Mouse (Mus musculus) induced T-regulatory cell, adult 2 months (primary cell): ENCODE data around the gene Igdcc3.

Experiments
- DNase-seq: peaks from one replicate; pipeline ENCODE4 v3.0.0-alpha.2; 2012; ENCODE audit warnings: low read depth

The Igdcc3 gene

DNA sequence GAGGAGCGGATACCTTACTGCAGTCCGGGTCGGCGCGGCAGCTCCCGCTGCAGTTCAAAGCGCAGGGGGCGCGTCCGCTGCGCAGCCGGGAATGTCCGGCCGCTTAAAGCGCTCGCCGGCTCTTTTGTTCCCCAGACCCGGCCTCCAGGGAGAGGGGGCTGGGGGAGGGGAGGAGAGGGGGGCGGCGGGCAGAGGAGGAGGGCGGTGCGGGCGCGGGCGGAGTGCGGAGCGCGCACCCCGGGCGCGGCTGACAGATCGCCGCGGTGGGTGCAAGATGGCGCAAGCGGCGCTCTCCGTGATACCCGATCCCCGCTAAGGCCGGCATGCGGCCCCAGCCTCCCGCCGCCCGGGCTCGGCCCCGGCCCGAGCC, at the start of gene Igdcc3:
Gene Igdcc3, plus strand, starts transcription at position 254 of the 370 bp plus-strand sequence.
- DNase-seq, result no peak

DNA sequence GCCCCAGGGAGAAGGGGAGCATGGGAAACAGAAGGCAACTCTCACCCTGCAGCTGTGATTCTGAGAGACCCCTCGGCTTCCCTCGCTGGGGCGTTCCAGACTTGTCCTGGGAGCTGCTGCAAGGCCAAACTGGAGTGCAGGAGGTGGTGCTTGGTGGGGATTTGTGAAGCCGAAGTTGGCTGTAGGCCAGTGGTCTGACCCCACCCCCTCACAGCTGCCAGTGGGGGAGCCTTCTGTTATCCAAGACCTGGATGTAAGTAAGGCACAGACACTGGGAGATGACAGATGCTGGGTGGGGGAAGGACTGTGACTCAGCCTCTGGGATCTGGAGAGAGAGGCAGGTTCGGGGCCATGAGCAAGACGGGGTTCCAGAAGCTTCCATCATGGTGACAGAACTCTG, 46.8 kb upstream of the Igdcc3 start:
- no peak for DNase-seq

DNA sequence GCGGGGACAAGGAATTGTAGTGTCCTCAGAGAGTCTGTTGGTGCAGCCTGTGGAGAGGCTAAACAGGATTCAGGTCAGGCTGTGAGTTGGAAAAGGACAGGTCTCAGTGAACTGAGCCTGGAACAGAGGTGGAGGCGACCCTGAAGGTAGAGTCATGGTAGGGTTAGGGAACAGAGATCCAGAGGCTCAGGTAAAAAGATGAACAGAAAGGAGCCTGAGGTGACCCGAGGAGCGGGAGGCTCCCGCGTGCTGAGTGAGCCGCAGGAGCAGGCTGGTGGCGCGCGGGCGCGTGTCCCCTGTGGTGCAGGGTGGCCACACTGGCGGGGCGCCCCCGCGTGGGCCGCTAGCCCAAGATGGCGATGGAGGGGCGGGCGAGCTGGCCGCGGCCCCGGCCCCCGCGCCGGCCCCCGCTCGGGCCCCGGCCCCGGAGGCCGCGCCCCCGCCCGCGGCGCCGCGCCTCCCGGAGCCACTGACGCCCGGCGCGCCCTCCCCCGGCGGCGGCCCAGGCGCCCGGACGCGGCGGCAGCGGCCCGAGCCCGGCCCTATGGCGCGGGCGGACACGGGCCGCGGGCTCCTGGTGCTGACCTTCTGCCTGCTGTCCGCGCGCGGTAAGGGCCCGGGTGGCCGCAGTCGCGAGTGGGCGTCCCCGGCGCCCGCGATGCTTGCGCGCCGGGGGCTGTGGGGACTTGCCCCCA, 39.9 kb upstream of the Igdcc3 start, which contains the start of gene Igdcc4:
Gene Igdcc4, plus strand, starts transcription at position 496 of the 695 bp plus-strand sequence.
- no peak for DNase-seq

DNA sequence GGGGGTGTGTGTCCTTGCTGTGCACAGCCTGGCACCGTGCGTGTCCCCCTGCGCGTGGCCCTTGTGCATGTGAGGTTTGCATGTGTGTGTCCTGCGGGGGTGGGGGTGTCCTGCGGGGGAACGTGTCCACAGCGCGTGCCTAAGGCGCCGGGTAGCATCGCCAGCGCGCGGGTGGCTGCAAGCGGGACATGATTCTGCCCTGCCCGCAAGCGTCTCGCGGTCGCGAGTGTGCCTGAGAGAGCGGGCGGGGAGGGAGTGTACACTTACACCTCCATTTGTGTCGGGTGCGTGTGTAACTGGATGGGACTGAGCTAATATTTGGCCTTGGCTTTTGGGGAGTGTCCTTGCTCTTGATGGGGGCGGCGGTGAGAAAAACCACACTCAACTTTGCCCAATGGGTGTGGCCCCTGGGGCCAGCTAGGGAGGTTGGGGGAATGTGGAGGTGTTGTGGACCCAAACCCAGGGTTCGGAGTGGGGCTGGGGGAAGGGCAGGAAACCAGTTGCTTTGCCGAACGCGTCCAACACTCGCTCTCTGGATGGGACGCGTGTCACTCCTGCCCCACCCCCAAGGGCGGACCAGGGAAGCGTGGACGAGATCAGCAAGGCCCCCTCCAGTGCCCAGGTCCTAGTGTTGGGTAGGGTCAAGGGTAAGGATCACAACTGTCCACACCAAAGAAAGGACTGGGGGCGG, 39.2 kb upstream of the Igdcc3 start:
- no peak for DNase-seq

DNA sequence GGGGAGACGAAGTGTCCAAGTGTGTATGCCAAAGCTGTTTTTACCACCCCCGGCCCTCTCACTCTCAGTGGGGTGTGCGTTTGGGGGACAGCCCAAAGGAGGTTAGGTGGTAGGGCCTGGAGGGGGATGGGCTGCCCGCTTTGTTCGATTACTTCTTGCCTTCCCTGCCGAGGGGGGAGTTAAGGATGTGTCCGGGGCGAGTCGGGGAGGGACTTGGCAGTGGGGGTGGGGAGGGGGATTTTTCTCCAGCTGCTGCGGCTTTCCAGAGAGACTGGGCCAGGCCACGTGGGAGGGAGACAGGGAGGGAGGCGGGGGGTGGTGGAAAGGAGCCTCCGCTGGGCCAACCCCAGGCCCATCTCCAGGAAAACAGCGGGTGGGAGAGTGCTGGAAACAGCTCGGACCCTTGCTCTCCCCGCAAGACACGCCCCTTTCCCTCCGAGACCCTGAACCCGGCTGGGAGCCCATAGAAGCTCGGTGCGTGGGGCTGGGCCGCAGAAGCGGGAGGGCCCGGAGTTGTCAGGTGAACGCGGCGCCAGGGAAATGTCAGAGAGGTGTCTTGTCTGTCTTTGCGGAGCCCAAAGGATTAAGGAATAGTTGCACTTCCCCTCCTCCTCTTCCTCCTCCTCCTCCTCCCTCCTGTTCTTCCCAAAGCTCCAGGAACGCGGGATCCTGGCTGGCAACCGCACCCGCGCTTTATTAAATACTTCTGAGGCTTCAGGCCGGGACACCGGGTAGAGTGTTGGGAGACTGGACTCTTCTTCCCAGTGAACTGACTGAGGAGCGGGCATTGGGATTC, 38.4 kb upstream of the Igdcc3 start:
- DNase-seq, result no peak

DNA sequence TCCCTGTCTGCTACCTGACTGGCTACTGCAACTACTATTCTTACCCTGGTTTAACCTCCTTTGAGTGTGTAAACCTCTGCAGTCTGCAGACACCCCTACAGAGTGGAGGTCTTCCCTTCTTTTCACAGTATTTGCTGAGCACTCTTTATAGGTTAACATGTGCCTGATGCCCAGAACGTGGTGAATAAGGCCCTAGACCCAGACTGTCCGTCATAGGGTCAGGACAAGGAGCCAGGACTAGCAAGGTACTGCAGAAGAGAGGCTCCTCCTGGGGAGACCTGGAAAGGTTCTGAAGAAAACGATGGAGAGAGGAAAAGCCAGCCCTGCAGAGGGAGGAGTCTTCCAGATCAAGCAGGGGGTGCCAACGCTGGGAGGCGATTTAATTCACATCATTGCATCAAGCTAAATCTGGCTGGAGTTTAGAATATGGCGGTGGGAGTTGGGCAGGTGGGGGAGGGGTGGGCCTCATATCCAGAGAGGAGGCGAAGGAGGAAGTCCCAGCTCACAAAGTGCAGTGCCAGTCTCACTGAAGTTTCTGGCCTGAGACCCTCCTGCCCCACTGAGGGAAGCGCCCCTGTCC, 37.7 kb upstream of the Igdcc3 start:
- no peak for DNase-seq

DNA sequence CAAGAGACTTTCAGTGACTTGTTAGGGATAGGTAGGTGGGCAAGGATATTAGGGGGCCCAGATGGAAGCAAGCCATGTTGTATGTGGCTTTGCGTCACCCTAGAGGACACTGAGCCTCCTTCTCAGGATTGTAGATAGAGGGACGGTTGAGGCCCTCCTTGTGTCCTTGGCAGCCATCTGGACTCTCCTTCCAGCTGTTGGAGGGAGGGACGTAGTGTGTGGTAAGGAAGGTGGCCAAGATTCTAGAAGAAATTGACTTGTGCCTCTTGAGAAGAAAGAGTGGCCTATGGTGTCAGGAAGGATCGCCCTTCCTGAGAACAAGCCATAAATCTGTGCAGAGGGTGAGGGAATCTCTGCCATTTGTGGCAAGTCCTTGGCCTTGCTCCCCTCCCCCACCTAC, 34.2 kb upstream of the Igdcc3 start:
- no peak for DNase-seq

DNA sequence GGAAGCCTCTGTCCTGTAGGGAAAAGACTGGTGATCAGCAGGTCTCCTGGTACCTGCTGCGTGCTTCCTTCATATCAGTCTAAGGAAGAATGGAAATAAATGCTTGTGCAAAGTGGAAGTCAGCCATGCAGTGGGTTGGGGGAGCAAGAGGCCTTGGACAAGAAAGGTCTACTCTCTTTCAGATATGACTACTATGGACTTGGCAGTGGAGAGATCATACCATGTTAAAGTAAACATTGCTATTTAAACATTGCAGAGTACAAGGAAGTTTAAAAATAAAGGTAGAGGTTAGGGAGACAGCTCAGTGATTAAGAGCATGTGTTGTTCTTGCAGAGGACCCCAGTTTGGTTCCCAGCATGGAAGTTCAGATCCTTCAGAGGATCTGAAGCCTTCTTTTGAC, 33.1 kb upstream of the Igdcc3 start:
- no peak for DNase-seq

DNA sequence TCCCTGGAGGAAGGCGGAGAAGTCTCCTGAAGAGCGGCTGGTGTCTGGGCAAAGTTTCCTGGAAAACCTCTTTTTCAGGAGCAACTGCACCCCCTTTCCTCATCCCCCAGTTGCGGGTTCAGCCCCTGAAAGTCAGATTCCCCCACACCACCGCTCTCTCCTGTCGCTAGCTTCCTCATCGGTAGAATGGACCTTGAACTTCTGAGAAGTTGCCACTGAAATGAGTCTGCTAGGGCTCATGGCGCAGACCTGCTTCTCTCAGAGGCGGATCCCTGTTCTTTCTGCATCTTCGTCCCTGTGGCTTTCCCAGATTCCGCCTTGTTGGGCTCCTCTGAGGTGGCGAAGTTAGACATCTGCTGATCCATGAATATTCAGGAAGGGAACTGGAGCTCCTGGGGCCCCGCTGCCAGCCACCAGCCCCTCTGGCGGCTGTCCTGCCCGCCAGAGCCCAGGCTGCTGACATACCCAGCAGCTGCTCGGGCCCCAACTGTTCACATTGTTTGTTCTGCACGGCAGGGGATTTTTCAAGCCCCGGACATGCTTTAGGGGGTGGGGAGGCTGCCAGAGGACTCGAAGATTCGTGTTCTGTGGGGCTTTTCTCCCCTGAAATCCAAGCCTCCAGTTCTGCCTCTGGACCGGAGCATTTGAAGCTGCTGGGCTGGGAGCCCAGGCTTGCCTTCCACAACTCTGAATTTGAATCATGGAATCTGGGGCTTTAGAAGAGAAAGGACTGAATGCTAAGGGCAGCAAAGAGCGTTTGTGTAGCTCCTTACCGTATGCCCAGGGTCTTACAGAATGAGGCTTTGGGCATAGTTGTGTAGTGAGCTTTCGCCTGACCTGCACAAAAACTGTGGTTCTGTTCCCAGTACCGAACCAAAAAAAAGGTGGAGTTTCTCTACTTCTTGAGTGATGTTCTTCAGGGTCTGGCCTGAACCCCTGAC, 31.6 kb upstream of the Igdcc3 start:
- DNase-seq, result no peak

DNA sequence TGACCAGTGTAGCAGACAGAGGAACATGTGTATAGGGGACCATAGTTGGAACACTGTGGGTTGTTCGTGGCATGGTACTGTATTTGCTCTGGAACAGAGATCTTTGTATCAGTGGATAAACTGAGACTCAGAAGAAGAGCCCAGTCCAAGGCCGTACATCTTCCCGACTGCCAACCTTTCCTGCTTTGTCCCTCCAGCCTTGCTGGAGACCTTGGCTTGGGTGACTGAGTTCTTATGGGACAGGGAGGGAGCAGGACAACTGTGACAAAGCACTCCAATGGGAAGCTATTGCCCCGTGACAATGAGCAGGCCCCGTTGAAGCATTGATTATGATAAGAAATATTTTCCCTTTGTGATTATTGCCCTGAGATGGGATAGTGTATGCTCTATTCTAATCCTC, 29.3 kb upstream of the Igdcc3 start:
- DNase-seq, result no peak

DNA sequence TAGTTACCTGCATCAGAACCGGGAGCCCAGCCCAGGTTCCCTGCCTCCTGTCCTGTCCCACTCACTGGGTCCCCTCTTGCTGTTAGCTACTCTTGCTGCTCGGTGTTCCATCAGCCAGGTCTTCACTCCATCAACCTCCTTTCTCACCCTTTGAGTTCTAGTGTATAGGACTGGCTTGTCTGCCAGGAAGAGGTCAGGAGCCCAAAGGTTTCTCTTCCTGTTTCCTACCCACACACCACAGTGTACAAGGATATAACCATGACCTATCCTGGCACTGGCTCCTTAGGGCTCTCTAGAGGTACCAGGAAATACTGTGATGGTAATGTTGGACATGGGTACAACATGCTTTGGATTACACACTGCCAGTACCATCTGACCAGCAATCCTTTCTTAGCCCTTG, 27.3 kb upstream of the Igdcc3 start:
- DNase-seq, result no peak

DNA sequence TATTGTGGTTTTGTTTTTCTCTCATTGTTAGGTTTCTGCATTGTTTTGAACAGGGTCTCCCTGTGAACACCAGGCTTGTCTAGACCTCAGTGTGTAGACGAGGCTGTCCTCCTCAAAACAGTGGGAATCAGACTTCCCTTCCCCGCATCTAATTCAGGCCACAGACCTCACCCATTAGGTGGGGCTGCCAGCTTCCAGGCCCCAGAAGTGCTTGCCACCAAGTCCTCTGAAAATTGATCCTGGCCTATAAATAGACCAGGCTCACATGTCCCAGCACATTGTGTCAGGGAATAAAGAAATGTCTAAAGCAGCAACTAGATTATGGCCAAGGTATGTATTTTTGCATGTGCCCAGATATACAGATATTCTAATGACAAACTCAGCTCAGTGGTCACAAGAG, 25.1 kb upstream of the Igdcc3 start:
- no peak for DNase-seq

DNA sequence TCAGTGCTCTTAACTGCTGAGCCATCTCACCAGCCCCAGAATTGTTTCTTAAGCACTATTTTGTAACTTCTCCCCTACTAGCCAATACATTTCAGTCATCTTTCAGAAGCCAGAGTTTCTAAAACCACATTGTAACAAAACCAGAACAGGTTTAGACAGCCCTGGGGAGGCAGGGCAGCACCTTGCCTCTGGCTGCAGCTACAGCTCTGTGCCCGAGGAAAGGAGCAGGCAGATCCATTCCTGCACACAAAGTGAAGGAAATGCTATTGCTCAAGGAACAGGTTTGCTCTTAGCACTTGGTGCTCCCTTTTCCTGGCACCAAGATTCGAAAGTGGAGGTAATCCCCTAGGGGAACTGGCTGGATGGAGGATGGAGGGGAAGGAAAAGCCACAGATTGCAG, 23.5 kb upstream of the Igdcc3 start:
- DNase-seq, result no peak

DNA sequence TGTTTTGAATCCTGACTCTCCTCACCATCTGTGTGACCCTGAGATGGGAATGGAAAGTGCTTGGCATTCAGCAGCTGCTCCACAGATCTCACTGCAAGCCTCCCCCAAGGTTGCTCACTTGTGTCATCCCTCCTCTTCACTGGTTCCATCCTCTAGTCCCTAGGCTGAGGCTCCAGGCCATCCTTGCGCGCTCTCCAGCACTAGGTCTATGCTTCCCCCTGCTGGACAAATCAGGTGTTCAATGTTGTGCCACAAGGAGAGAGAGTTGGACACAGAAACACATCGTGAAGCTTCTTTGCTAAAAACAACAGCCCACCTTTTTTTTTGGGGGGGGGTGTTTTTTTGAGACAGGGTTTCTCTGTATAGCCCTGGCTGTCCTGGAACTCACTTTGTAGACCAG, 20.1 kb upstream of the Igdcc3 start:
- peak; percentile 63 for DNase-seq

DNA sequence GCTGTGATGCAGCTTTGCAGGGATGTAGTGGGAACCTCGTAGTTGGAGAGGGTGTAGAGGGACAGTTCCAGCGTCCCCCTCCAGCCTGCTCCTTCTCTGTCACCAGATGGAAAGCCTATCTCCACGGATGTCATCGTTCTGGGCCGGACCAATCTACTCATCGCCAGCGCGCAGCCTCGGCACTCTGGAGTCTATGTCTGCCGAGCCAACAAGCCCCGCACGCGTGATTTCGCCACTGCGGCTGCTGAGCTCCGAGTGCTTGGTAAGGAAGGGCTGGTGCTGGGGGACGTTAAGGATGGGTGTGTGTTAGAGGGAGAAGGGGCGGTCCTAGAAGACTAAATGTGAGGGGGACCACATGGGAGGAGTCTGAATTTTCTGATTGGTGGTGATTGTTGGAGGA, 18.4 kb upstream of the Igdcc3 start:
- no peak for DNase-seq

DNA sequence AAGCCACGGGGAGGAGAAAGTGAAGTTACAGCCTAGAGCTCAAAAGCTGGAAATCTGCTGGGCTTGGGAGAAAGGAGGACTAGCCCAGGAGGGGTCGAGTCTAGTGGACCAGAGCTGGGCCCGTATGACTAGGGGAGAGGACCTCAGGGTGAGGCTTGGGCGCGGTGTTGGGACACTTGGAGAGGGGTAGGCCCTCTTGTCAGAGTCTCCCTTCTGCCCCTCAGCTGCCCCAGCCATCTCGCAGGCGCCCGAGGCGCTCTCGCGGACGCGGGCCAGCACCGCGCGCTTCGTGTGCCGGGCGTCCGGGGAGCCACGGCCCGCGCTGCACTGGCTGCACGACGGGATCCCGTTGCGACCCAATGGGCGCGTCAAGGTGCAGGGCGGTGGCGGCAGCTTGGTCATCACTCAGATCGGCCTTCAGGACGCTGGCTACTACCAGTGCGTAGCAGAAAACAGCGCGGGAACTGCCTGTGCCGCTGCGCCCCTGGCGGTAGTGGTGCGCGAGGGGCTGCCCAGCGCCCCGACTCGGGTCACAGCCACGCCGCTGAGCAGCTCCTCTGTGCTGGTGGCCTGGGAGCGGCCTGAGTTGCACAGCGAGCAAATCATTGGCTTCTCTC, 17.3 kb upstream of the Igdcc3 start:
- DNase-seq, result peak; percentile 33

DNA sequence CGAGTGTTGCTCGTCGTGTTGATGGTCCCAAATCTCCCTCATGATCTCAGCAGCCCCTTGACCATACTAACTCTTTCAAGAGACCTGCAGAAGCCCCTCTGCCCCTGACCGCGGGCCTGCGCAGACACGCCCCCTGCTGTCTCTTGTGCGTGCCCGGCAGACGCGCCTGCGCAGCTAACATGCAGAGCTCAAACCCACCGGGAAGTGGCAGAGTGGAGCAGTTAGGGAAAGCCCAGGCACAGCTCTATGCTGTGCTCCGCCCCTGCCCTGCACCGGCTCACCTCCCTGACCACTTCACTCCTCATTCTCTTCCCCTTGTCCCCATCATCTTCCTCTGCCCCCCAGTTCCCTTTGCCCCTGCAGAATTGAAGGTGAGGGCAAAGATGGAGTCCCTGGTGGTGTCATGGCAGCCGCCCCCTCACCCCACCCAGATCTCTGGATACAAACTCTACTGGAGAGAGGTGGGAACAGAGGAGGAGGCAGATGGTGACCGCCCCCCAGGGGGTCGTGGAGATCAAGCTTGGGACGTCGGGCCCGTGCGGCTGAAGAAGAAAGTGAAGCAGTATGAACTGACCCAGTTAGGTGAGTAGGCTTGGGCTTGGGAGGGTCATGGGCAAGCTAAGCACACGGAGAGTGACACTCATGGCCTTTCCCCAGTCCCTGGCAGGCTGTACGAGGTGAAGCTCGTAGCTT, 12.7 kb upstream of the Igdcc3 start:
- DNase-seq, result no peak

DNA sequence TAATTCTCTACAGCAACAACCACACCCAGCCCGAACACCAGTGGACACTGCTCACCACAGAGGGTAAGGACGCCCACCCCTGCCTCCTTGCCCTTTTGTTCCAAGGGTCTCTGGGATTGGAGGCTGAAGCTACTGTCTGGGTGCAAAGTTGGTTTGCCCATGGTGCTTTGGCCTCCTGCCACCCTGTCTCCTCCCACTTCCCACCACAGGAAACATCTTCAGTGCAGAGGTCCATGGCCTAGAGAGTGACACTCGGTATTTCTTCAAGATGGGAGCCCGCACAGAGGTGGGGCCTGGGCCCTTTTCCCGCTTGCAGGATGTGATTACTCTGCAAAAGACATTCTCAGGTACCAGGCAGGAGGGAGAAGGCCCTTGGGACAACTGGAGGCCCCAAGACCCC, 9.3 kb upstream of the Igdcc3 start:
- DNase-seq, result no peak

DNA sequence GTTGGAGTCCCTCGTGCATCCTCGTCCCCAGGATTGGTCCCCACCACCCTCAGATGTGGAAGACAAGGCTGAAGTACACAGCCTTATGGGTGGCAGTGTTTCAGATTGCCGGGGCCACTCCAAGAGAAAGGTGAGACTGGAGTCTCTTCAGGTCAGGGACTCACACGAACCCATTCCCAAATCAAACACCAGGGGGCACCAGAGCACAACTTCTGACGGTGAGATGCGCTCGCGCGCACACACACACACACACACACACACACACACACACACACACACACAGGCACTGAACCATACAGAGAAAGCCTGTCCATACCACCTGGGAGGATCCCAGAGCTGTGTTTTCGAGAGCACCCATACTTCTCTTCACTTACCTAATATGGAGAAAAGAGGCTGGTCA, 7.2 kb upstream of the Igdcc3 start:
- peak; percentile 90 for DNase-seq

DNA sequence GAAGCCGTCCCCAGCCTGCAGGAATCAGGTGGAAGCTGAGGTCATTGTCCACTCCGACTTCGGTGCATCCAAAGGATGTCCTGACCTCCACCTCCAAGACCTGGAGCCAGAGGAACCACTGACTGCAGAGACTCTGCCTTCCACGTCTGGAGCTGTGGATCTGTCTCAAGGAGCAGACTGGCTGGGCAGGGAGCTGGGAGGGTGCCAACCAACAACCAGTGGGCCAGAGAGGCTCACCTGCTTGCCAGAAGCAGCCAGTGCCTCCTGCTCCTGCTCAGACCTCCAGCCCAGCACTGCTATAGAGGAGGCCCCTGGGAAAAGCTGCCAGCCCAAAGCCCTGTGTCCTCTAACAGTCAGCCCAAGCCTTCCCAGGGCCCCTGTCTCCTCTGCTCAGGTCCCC, 5.9 kb upstream of the Igdcc3 start:
- no peak for DNase-seq

DNA sequence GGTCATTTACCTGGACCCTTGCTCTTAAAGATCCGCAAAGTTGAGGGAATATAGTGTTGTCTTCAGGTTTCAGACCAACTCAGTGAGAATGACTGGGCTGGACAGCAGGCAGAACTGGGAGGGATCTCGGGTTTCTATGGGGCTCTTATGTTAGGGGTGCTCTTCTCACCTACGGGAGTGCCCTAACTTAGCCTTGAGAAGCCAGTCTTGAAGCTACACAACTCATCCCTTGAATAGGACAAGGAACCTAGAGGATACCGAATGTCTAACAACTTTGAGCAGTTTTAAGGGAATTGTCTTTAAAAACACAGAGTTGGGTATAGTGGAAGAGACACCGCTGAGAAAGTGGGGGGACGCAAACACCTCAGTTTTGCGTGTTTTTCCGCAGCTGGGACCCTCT, 498 bp upstream of the Igdcc3 start:
- DNase-seq, result no peak
